Mouse (Mus musculus) erythroblast, embryonic 14.5 days (primary cell): ENCODE measurements around the gene Gnb1l.

Experiments
- GATA1 ChIP-seq: IDR thresholded peaks from 2 replicates; pipeline ENCODE4 v1.6.1; 2012; ENCODE audit warnings: low read length, inconsistent platforms, mixed read lengths
- TAL1 ChIP-seq: IDR thresholded peaks from 3 replicates; pipeline ENCODE4 v1.6.1; 2012; ENCODE audit warnings: low read length, inconsistent platforms, mixed read lengths

GRCm38 (mm10) chr16:18580389-18580788, 81.9 kb downstream of the Gnb1l start:
- no peak for TF ChIP-seq GATA1
- no peak for TF ChIP-seq TAL1
